Mouse (Mus musculus): ENCODE data around the gene Actr10. TPM values are rescaled to one million over a fixed set of nuclear protein-coding genes. Genes with fewer than 3 reads are reported as not detected.

Actr10 gene
- polyA plus RNA-seq, 1 experiment from 2014 or later = 305 TPM

- Histone ChIP-seq H3K9ac (replicated peaks; ENCODE audit: low read length) (no peak overlapping the region), H3K27ac (replicated peaks; ENCODE audit: low read depth, low read length) (no peak overlapping the region), H3K4me3 (ENCODE audit: low read depth, low read length) (no peak overlapping the region), H3K4me2 (ENCODE audit: low read depth, low read length) (no peak overlapping the region), H3K27me3 (ENCODE audit: control insufficient read depth, insufficient read depth, low read length) (no peaks in the 10 kb centered on the region), H3K9me3 (replicated peaks; ENCODE audit: control insufficient read depth, low read length) (no peaks in the 10 kb centered on the region), H3K36me3 (replicated peaks; ENCODE audit: control insufficient read depth, insufficient read depth, low read depth, low read length) (no peaks in the 10 kb centered on the region; the same call in 1 of the 2 replicates), H3K4me1 (ENCODE audit: control insufficient read depth, insufficient read depth, low read length) (no peaks in the 10 kb centered on the region)
- 92% methylated on average over 7 of the region's 7 CpGs for WGBS
- DNase-seq (ENCODE audit: low spot score) (no peak), ATAC-seq (replicated peaks; ENCODE audit: insufficient number of reproducible peaks, low FRiP score, low TSS enrichment, low read depth) (no peak)
These were observed 47.3 kb downstream of the Actr10 start for GRCm38 (mm10) chr12:70984855-70985550.

GRCm38 (mm10) chr12:70997225-70997624 is 59.6 kb downstream of the Actr10 start:
- no peaks in the 10 kb centered on the region for H3K9me3 ChIP-seq (replicated peaks; ENCODE audit: control insufficient read depth, low read length)
- ATAC-seq (replicated peaks; ENCODE audit: insufficient number of reproducible peaks, low FRiP score, low TSS enrichment, low read depth) (no peak), DNase-seq (ENCODE audit: low spot score) (no peak)
- no peaks in the 10 kb centered on the region for H3K4me1 ChIP-seq (ENCODE audit: control insufficient read depth, insufficient read depth, low read length)
- H3K9ac ChIP-seq (replicated peaks; ENCODE audit: low read length) = no peak overlapping the region
- 87% methylated on average over 5 of the region's 5 CpGs for WGBS
- peaks cover 5% of the 10 kb centered on the region for H3K36me3 ChIP-seq (replicated peaks; ENCODE audit: control insufficient read depth, insufficient read depth, low read depth, low read length)
- no peak overlapping the region for H3K4me2 ChIP-seq (ENCODE audit: low read depth, low read length)
- H3K27ac ChIP-seq (replicated peaks; ENCODE audit: low read depth, low read length) = no peak overlapping the region
- H3K27me3 ChIP-seq (ENCODE audit: control insufficient read depth, insufficient read depth, low read length) = no peaks in the 10 kb centered on the region
- no peak overlapping the region for H3K4me3 ChIP-seq (ENCODE audit: low read depth, low read length)

GRCm38 (mm10) chr12:70999423-70999903 is 61.8 kb downstream of the Actr10 start:
- WGBS = 75% methylated on average over 5 of the region's 5 CpGs
- Histone ChIP-seq H3K4me1 (ENCODE audit: control insufficient read depth, insufficient read depth, low read length) (no peaks in the 10 kb centered on the region), H3K27ac (replicated peaks; ENCODE audit: low read depth, low read length) (no peak overlapping the region), H3K4me2 (ENCODE audit: low read depth, low read length) (no peak overlapping the region), H3K4me3 (ENCODE audit: low read depth, low read length) (no peak overlapping the region), H3K36me3 (replicated peaks; ENCODE audit: control insufficient read depth, insufficient read depth, low read depth, low read length) (peaks cover 5% of the 10 kb centered on the region), H3K9ac (replicated peaks; ENCODE audit: low read length) (no peak overlapping the region), H3K27me3 (ENCODE audit: control insufficient read depth, insufficient read depth, low read length) (no peaks in the 10 kb centered on the region), H3K9me3 (replicated peaks; ENCODE audit: control insufficient read depth, low read length) (no peaks in the 10 kb centered on the region)
- DNase-seq (ENCODE audit: low spot score) (no peak), ATAC-seq (replicated peaks; ENCODE audit: insufficient number of reproducible peaks, low FRiP score, low TSS enrichment, low read depth) (no peak)

- 96% methylated on average over 1 of the region's 1 CpGs for WGBS
- no peak for DNase-seq (ENCODE audit: low spot score)
- Histone ChIP-seq H3K9ac (replicated peaks; ENCODE audit: low read length) (no peak overlapping the region), H3K4me1 (ENCODE audit: control insufficient read depth, insufficient read depth, low read length) (no peaks in the 10 kb centered on the region), H3K4me3 (ENCODE audit: low read depth, low read length) (no peak overlapping the region), H3K27me3 (ENCODE audit: control insufficient read depth, insufficient read depth, low read length) (no peaks in the 10 kb centered on the region), H3K36me3 (replicated peaks; ENCODE audit: control insufficient read depth, insufficient read depth, low read depth, low read length) (peaks cover 5% of the 10 kb centered on the region), H3K9me3 (replicated peaks; ENCODE audit: control insufficient read depth, low read length) (no peaks in the 10 kb centered on the region), H3K4me2 (ENCODE audit: low read depth, low read length) (no peak overlapping the region), H3K27ac (replicated peaks; ENCODE audit: low read depth, low read length) (no peak overlapping the region)
- ATAC-seq (replicated peaks; ENCODE audit: insufficient number of reproducible peaks, low FRiP score, low TSS enrichment, low read depth) = no peak
These were observed 62.7 kb downstream of the Actr10 start for GRCm38 (mm10) chr12:71000344-71000743.

GRCm38 (mm10) chr12:71001456-71001855 is 63.8 kb downstream of the Actr10 start:
- no peak overlapping the region for H3K4me3 ChIP-seq (ENCODE audit: low read depth, low read length)
- ATAC-seq (replicated peaks; ENCODE audit: insufficient number of reproducible peaks, low FRiP score, low TSS enrichment, low read depth) (no peak), DNase-seq (ENCODE audit: low spot score) (no peak)
- 83% methylated on average over 6 of the region's 6 CpGs for WGBS
- no peak overlapping the region for H3K4me2 ChIP-seq (ENCODE audit: low read depth, low read length)
- H3K27me3 ChIP-seq (ENCODE audit: control insufficient read depth, insufficient read depth, low read length) = no peaks in the 10 kb centered on the region
- no peak overlapping the region for H3K27ac ChIP-seq (replicated peaks; ENCODE audit: low read depth, low read length)
- no peaks in the 10 kb centered on the region for H3K4me1 ChIP-seq (ENCODE audit: control insufficient read depth, insufficient read depth, low read length)
- no peak overlapping the region for H3K9ac ChIP-seq (replicated peaks; ENCODE audit: low read length)
- H3K9me3 ChIP-seq (replicated peaks; ENCODE audit: control insufficient read depth, low read length) = no peaks in the 10 kb centered on the region
- H3K36me3 ChIP-seq (replicated peaks; ENCODE audit: control insufficient read depth, insufficient read depth, low read depth, low read length) = peaks cover 3% of the 10 kb centered on the region

- 88% methylated on average over 5 of the region's 6 CpGs for WGBS
- H3K4me2 ChIP-seq (ENCODE audit: low read depth, low read length) = no peak overlapping the region
- DNase-seq (ENCODE audit: low spot score) = no peak
- ATAC-seq (replicated peaks; ENCODE audit: insufficient number of reproducible peaks, low FRiP score, low TSS enrichment, low read depth) = no peak
- no peak overlapping the region for H3K9ac ChIP-seq (replicated peaks; ENCODE audit: low read length)
- H3K27me3 ChIP-seq (ENCODE audit: control insufficient read depth, insufficient read depth, low read length) = no peaks in the 10 kb centered on the region
- H3K36me3 ChIP-seq (replicated peaks; ENCODE audit: control insufficient read depth, insufficient read depth, low read depth, low read length) = peaks cover 3% of the 10 kb centered on the region
- H3K9me3 ChIP-seq (replicated peaks; ENCODE audit: control insufficient read depth, low read length) = no peaks in the 10 kb centered on the region
- H3K4me3 ChIP-seq (ENCODE audit: low read depth, low read length) = no peak overlapping the region
- H3K27ac ChIP-seq (replicated peaks; ENCODE audit: low read depth, low read length) = no peak overlapping the region
- no peaks in the 10 kb centered on the region for H3K4me1 ChIP-seq (ENCODE audit: control insufficient read depth, insufficient read depth, low read length)
These were observed 66.2 kb downstream of the Actr10 start for GRCm38 (mm10) chr12:71003760-71004426.

GRCm38 (mm10) chr12:71006141-71006540 is 68.5 kb downstream of the Actr10 start:
- H3K27me3 ChIP-seq (ENCODE audit: control insufficient read depth, insufficient read depth, low read length) = no peaks in the 10 kb centered on the region
- H3K36me3 ChIP-seq (replicated peaks; ENCODE audit: control insufficient read depth, insufficient read depth, low read depth, low read length) = peaks cover 3% of the 10 kb centered on the region
- no peak overlapping the region for H3K9ac ChIP-seq (replicated peaks; ENCODE audit: low read length)
- WGBS = 93% methylated on average over 6 of the region's 6 CpGs
- no peak overlapping the region for H3K4me3 ChIP-seq (ENCODE audit: low read depth, low read length)
- no peak overlapping the region for H3K27ac ChIP-seq (replicated peaks; ENCODE audit: low read depth, low read length)
- H3K4me1 ChIP-seq (ENCODE audit: control insufficient read depth, insufficient read depth, low read length) = no peaks in the 10 kb centered on the region
- ATAC-seq (replicated peaks; ENCODE audit: insufficient number of reproducible peaks, low FRiP score, low TSS enrichment, low read depth) = no peak
- no peaks in the 10 kb centered on the region for H3K9me3 ChIP-seq (replicated peaks; ENCODE audit: control insufficient read depth, low read length)
- no peak overlapping the region for H3K4me2 ChIP-seq (ENCODE audit: low read depth, low read length)
- DNase-seq (ENCODE audit: low spot score) = no peak

GRCm38 (mm10) chr12:71006901-71007300 is 69.2 kb downstream of the Actr10 start:
- ATAC-seq (replicated peaks; ENCODE audit: insufficient number of reproducible peaks, low FRiP score, low TSS enrichment, low read depth) = no peak
- no peak for DNase-seq (ENCODE audit: low spot score)
- H3K9ac ChIP-seq (replicated peaks; ENCODE audit: low read length) = no peak overlapping the region
- no peaks in the 10 kb centered on the region for H3K27me3 ChIP-seq (ENCODE audit: control insufficient read depth, insufficient read depth, low read length)
- peaks cover 3% of the 10 kb centered on the region for H3K36me3 ChIP-seq (replicated peaks; ENCODE audit: control insufficient read depth, insufficient read depth, low read depth, low read length)
- no peak overlapping the region for H3K27ac ChIP-seq (replicated peaks; ENCODE audit: low read depth, low read length)
- H3K4me3 ChIP-seq (ENCODE audit: low read depth, low read length) = no peak overlapping the region
- 86% methylated on average over 7 of the region's 7 CpGs for WGBS
- H3K9me3 ChIP-seq (replicated peaks; ENCODE audit: control insufficient read depth, low read length) = no peaks in the 10 kb centered on the region
- no peak overlapping the region for H3K4me2 ChIP-seq (ENCODE audit: low read depth, low read length)
- H3K4me1 ChIP-seq (ENCODE audit: control insufficient read depth, insufficient read depth, low read length) = no peaks in the 10 kb centered on the region

All from embryonic facial prominence, embryonic 11.5 days (tissue).